Mouse (Mus musculus) ZHBTc4 (cell line): ENCODE results near the gene Mvp.

Source experiments
- DNase-seq: peaks from one replicate; pipeline ENCODE4 v3.0.0-alpha.2; 2011; ENCODE audit warnings: low read depth, low spot score

Gene Mvp

GRCm38 (mm10) chr7:126950647-126951615 is 63.5 kb downstream of the Mvp start:
- no peak for DNase-seq

- peak; percentile 92 for DNase-seq
These were observed 64.4 kb downstream of the Mvp start, which contains the start of gene Sez6l2 for GRCm38 (mm10) chr7:126949793-126950646. Gene Sez6l2 (plus strand): TSS chr7:126950563.

GRCm38 (mm10) chr7:126949403-126949792 is 65.0 kb downstream of the Mvp start, which contains the start of gene Asphd1:
Gene Asphd1 (minus strand): TSS chr7:126949582.
- no peak for DNase-seq

GRCm38 (mm10) chr7:126948626-126949025 is 65.8 kb downstream of the Mvp start:
- no peak for DNase-seq

GRCm38 (mm10) chr7:126946530-126946929 is 67.9 kb downstream of the Mvp start:
- DNase-seq: peak; percentile 72

- no peak for DNase-seq
These were observed 72.6 kb downstream of the Mvp start for GRCm38 (mm10) chr7:126941801-126942200.

- DNase-seq: no peak
These were observed 73.2 kb downstream of the Mvp start for GRCm38 (mm10) chr7:126941171-126941570.
